Mouse (Mus musculus): ENCODE results near the gene Grk4. TPM values are rescaled to one million over a fixed set of nuclear protein-coding genes. Genes with fewer than 3 reads are reported as not detected.

The Grk4 gene
- polyA plus RNA-seq, 1 experiment = 0.43 TPM

DNA sequence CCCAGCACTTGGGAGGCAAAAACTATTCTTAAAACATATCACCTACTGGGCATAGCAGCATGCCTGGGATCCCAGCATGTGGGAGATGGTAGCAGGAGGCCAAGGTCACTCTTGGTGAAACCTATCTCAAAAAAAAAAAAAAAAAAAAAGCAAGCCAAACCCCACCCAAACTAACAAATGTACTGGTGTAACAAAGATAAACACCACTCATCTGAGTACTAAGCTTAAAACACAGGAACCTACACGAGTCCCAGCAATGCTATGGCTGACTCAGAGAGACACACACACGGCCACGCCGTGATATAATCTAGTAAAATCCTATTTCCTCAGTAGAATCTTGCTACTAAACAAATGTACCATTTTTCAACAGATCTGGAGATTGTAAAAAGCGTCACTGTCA lies 7.2 kb upstream of the Grk4 start:
- H3K79me3 ChIP-seq (ENCODE audit: low read depth) = peaks cover 8% of the 10 kb centered on the region
- no peak for TF ChIP-seq MYOD1 (IDR thresholded peaks at IDR 0.05; ENCODE audit: control insufficient read depth, insufficient read length, low read depth)
- no peak for TF ChIP-seq FOSL1 (IDR thresholded peaks at IDR 0.05; ENCODE audit: insufficient read depth, low read length, poor library complexity, severe bottlenecking)
- TF ChIP-seq CEBPB (IDR thresholded peaks at IDR 0.05; ENCODE audit: low read depth) = no peak
- no peak for TF ChIP-seq USF1 (IDR thresholded peaks at IDR 0.05; ENCODE audit: low read depth)
- TF ChIP-seq MYOG (IDR thresholded peaks at IDR 0.05; ENCODE audit: control insufficient read depth, extremely low read depth, insufficient read length) = no peak
- no peak for TF ChIP-seq MAX (IDR thresholded peaks at IDR 0.05)
- no peak for TF ChIP-seq CTCF (IDR thresholded peaks at IDR 0.05; ENCODE audit: control insufficient read depth, insufficient read depth, insufficient read length)
- peaks cover 7% of the 10 kb centered on the region for H3K79me2 ChIP-seq (ENCODE audit: control insufficient read depth, insufficient read depth)
- H3ac ChIP-seq (ENCODE audit: control insufficient read depth, insufficient read length, low read depth) = no peak overlapping the region
- H3K36me3 ChIP-seq (ENCODE audit: control insufficient read depth, insufficient read depth) = peaks cover 95% of the 10 kb centered on the region
- no peaks in the 10 kb centered on the region for H3K27me3 ChIP-seq (ENCODE audit: control insufficient read depth, insufficient read depth, insufficient read length)
- H3K4me3 ChIP-seq (ENCODE audit: insufficient read depth, poor library complexity, severe bottlenecking) = no peak overlapping the region

DNA sequence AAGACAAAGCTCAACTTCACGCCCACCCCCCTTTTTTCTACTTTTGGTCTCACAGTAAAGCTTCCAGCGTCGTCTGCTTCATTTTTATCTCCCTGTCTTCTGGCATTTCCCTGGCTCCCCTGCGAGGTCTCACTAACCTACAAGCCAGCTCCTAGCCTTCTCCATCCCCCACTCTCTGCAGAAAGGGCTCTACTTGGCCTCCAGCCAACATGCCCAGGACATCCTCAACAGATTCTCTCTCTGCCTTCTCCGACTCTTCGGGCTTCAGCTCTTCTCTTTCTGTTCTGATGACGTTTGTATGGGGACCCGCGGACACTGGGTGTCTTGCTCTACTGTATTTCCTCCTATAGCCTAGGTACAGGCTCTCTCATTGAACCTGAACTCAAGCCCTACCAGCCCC lies 5.3 kb upstream of the Grk4 start:
- H3K79me3 ChIP-seq (ENCODE audit: low read depth) = peaks cover 23% of the 10 kb centered on the region
- TF ChIP-seq MYOD1 (IDR thresholded peaks at IDR 0.05; ENCODE audit: control insufficient read depth, insufficient read length, low read depth) (no peak), CEBPB (IDR thresholded peaks at IDR 0.05; ENCODE audit: low read depth) (no peak), FOSL1 (IDR thresholded peaks at IDR 0.05; ENCODE audit: insufficient read depth, low read length, poor library complexity, severe bottlenecking) (no peak), USF1 (IDR thresholded peaks at IDR 0.05; ENCODE audit: low read depth) (no peak), MYOG (IDR thresholded peaks at IDR 0.05; ENCODE audit: control insufficient read depth, extremely low read depth, insufficient read length) (no peak)
- H3ac ChIP-seq (ENCODE audit: control insufficient read depth, insufficient read length, low read depth) = no peak overlapping the region
- peaks cover 76% of the 10 kb centered on the region for H3K36me3 ChIP-seq (ENCODE audit: control insufficient read depth, insufficient read depth)
- no peaks in the 10 kb centered on the region for H3K27me3 ChIP-seq (ENCODE audit: control insufficient read depth, insufficient read depth, insufficient read length)
- no peak overlapping the region for H3K4me3 ChIP-seq (ENCODE audit: insufficient read depth, poor library complexity, severe bottlenecking)
- peaks cover 26% of the 10 kb centered on the region for H3K79me2 ChIP-seq (ENCODE audit: control insufficient read depth, insufficient read depth)

GRCm38 (mm10) chr5:34657556-34657955 lies 2.6 kb upstream of the Grk4 start:
- H3K79me2 ChIP-seq (ENCODE audit: control insufficient read depth, insufficient read depth) = peaks cover 26% of the 10 kb centered on the region
- no peak overlapping the region for H3ac ChIP-seq (ENCODE audit: control insufficient read depth, insufficient read length, low read depth)
- peaks cover 25% of the 10 kb centered on the region for H3K79me3 ChIP-seq (ENCODE audit: low read depth)
- H3K36me3 ChIP-seq (ENCODE audit: control insufficient read depth, insufficient read depth) = peaks cover 49% of the 10 kb centered on the region
- H3K4me3 ChIP-seq (ENCODE audit: insufficient read depth, poor library complexity, severe bottlenecking) = no peak overlapping the region
- TF ChIP-seq MYOD1 (IDR thresholded peaks at IDR 0.05; ENCODE audit: control insufficient read depth, insufficient read length, low read depth) = no peak
- no peak for TF ChIP-seq CTCF (IDR thresholded peaks at IDR 0.05; ENCODE audit: control insufficient read depth, insufficient read depth, insufficient read length)
- TF ChIP-seq CEBPB (IDR thresholded peaks at IDR 0.05; ENCODE audit: low read depth) = no peak
- TF ChIP-seq FOSL1 (IDR thresholded peaks at IDR 0.05; ENCODE audit: insufficient read depth, low read length, poor library complexity, severe bottlenecking) = no peak
- TF ChIP-seq MYOG (IDR thresholded peaks at IDR 0.05; ENCODE audit: control insufficient read depth, extremely low read depth, insufficient read length) = no peak
- no peak for TF ChIP-seq USF1 (IDR thresholded peaks at IDR 0.05; ENCODE audit: low read depth)
- TF ChIP-seq MAX (IDR thresholded peaks at IDR 0.05) = no peak
- no peaks in the 10 kb centered on the region for H3K27me3 ChIP-seq (ENCODE audit: control insufficient read depth, insufficient read depth, insufficient read length)

GRCm38 (mm10) chr5:34660591-34661130 lies 482 bp downstream of the Grk4 start:
- TF ChIP-seq MYOD1 (IDR thresholded peaks at IDR 0.05; ENCODE audit: control insufficient read depth, insufficient read length, low read depth) = no peak
- no peak for TF ChIP-seq USF1 (IDR thresholded peaks at IDR 0.05; ENCODE audit: low read depth)
- no peak for TF ChIP-seq FOSL1 (IDR thresholded peaks at IDR 0.05; ENCODE audit: insufficient read depth, low read length, poor library complexity, severe bottlenecking)
- TF ChIP-seq CTCF (IDR thresholded peaks at IDR 0.05; ENCODE audit: control insufficient read depth, insufficient read depth, insufficient read length) = no peak
- no peak for TF ChIP-seq CEBPB (IDR thresholded peaks at IDR 0.05; ENCODE audit: low read depth)
- no peak for TF ChIP-seq MAX (IDR thresholded peaks at IDR 0.05)
- no peak for TF ChIP-seq MYOG (IDR thresholded peaks at IDR 0.05; ENCODE audit: control insufficient read depth, extremely low read depth, insufficient read length)
- no peaks in the 10 kb centered on the region for H3K27me3 ChIP-seq (ENCODE audit: control insufficient read depth, insufficient read depth, insufficient read length)
- H3ac ChIP-seq (ENCODE audit: control insufficient read depth, insufficient read length, low read depth) = peak overlapping the region; percentile 92
- H3K79me2 ChIP-seq (ENCODE audit: control insufficient read depth, insufficient read depth) = peaks cover 26% of the 10 kb centered on the region
- peak overlapping the region; percentile 64 for H3K4me3 ChIP-seq (ENCODE audit: insufficient read depth, poor library complexity, severe bottlenecking)
- H3K36me3 ChIP-seq (ENCODE audit: control insufficient read depth, insufficient read depth) = peaks cover 19% of the 10 kb centered on the region
- H3K79me3 ChIP-seq (ENCODE audit: low read depth) = peaks cover 25% of the 10 kb centered on the region

GRCm38 (mm10) chr5:34661909-34662308 lies 1.7 kb downstream of the Grk4 start:
- Histone ChIP-seq H3K4me3 (ENCODE audit: insufficient read depth, poor library complexity, severe bottlenecking) (no peak overlapping the region), H3K36me3 (ENCODE audit: control insufficient read depth, insufficient read depth) (peaks cover 7% of the 10 kb centered on the region), H3K79me3 (ENCODE audit: low read depth) (peaks cover 23% of the 10 kb centered on the region), H3K27me3 (ENCODE audit: control insufficient read depth, insufficient read depth, insufficient read length) (no peaks in the 10 kb centered on the region), H3K79me2 (ENCODE audit: control insufficient read depth, insufficient read depth) (peaks cover 26% of the 10 kb centered on the region), H3ac (ENCODE audit: control insufficient read depth, insufficient read length, low read depth) (no peak overlapping the region)
- TF ChIP-seq MYOG (IDR thresholded peaks at IDR 0.05; ENCODE audit: control insufficient read depth, extremely low read depth, insufficient read length) (no peak), CEBPB (IDR thresholded peaks at IDR 0.05; ENCODE audit: low read depth) (no peak), CTCF (IDR thresholded peaks at IDR 0.05; ENCODE audit: control insufficient read depth, insufficient read depth, insufficient read length) (no peak), FOSL1 (IDR thresholded peaks at IDR 0.05; ENCODE audit: insufficient read depth, low read length, poor library complexity, severe bottlenecking) (no peak), MAX (IDR thresholded peaks at IDR 0.05) (no peak), MYOD1 (IDR thresholded peaks at IDR 0.05; ENCODE audit: control insufficient read depth, insufficient read length, low read depth) (no peak), USF1 (IDR thresholded peaks at IDR 0.05; ENCODE audit: low read depth) (no peak)

- TF ChIP-seq CEBPB (IDR thresholded peaks at IDR 0.05; ENCODE audit: low read depth) = no peak
- TF ChIP-seq CTCF (IDR thresholded peaks at IDR 0.05; ENCODE audit: control insufficient read depth, insufficient read depth, insufficient read length) = no peak
- Histone ChIP-seq H3K79me2 (ENCODE audit: control insufficient read depth, insufficient read depth) (peaks cover 16% of the 10 kb centered on the region), H3K27me3 (ENCODE audit: control insufficient read depth, insufficient read depth, insufficient read length) (no peaks in the 10 kb centered on the region), H3K36me3 (ENCODE audit: control insufficient read depth, insufficient read depth) (no peaks in the 10 kb centered on the region), H3ac (ENCODE audit: control insufficient read depth, insufficient read length, low read depth) (no peak overlapping the region), H3K4me3 (ENCODE audit: insufficient read depth, poor library complexity, severe bottlenecking) (no peak overlapping the region), H3K79me3 (ENCODE audit: low read depth) (peaks cover 14% of the 10 kb centered on the region)
These were observed 3.1 kb downstream of the Grk4 start for GRCm38 (mm10) chr5:34663231-34663630.

Measured in C2C12 (cell line).